Mouse (Mus musculus) ES-Bruce4 (cell line): ENCODE data around the gene Neurog1.

Experiments
- CTCF ChIP-seq: IDR thresholded peaks from one replicate; pipeline ENCODE4 v1.8.1; 2011; ENCODE audit warnings: low read depth, low read length
- EP300 ChIP-seq: IDR thresholded peaks from 2 replicates; pipeline ENCODE4 v1.6.1; 2011; ENCODE audit warnings: low read depth, low read length; ENCODE audit not compliant: insufficient read depth

DNA sequence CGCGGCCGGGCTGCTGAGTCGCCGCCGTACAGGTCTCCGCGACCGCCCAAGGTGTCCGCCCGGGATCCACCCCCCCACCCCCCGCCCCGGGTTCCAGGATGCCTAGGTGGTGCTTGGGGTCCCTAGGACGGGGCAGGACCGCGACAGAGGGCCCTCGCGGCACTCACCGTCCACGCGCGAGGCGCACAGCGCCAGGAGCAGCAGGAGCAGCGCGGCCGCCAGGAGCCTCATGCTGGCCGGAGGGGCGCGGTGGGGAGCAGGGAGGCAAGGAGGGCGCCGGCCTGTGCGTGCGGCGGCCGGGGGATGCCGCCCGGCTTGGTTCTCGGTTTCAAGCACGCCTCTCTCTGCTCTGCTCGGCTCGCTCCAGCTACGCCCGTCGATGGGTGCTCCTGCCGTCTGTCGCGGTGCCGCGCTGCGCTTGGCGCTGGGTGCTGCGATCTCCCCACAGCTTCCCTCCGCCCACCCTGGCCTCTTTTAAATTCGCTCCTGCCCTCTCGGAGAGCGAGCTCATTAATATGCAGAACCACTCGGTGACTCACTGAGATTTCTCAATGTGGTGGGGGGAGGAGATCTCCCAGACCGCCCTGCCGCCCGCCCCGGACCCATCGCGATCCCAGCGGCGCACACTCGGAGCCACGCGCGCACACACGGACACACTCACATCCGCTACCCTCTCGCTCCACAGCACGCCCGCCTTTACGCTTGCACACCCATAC, 44.1 kb upstream of the Neurog1 start, which contains the start of gene Cxcl14:
- TF ChIP-seq CTCF (no peak), EP300 (0 out of 2 replicates have a peak, but pooled peaks have one; percentile 28)
